Mouse (Mus musculus) forebrain, postnatal 0 days (tissue): ENCODE data around the gene Frat2. TPM values are rescaled to one million over a fixed set of nuclear protein-coding genes. Genes with fewer than 3 reads are reported as not detected.
A peak's percentile ranks its signal among the peaks of the same experiment; 100 is the strongest.

Experiments used
- ATAC-seq: fragments of 200-750 bp; cut with Nextera tagmentation; 2 replicates; pipeline ENCODE4 v1.8.0; 2017; ENCODE audit warnings: mild to moderate bottlenecking, moderate library complexity
- DNase-seq: peaks from one replicate; pipeline ENCODE4 v3.0.0-alpha.2; 2015
- H3K27ac ChIP-seq: fragments of 300-500 bp; sonication (generic); 2 replicates; pipeline ENCODE4 v1.5.1; 2014; ENCODE audit warnings: low read depth, mild to moderate bottlenecking, antibody characterized with exemption, low read length, moderate library complexity, mixed read lengths
- H3K27me3 ChIP-seq: fragments of 300-500 bp; sonication (generic); 2 replicates; pipeline ENCODE4 v1.6.1; 2014; ENCODE audit warnings: mild to moderate bottlenecking, low read length, mixed read lengths; ENCODE audit not compliant: insufficient read depth
- H3K36me3 ChIP-seq: fragments of 300-500 bp; sonication (generic); 2 replicates; pipeline ENCODE4 v1.6.1; 2014; ENCODE audit warnings: mild to moderate bottlenecking, moderate library complexity; ENCODE audit not compliant: insufficient read depth
- H3K4me1 ChIP-seq: fragments of 300-500 bp; sonication (generic); 2 replicates; pipeline ENCODE4 v1.6.1; 2014; ENCODE audit warnings: antibody characterized with exemption; ENCODE audit not compliant: insufficient read depth
- H3K4me2 ChIP-seq: fragments of 300-500 bp; sonication (generic); 2 replicates; pipeline ENCODE4 v1.6.1; 2014; ENCODE audit warnings: low read depth, mild to moderate bottlenecking, moderate library complexity
- H3K4me3 ChIP-seq: fragments of 300-500 bp; sonication (generic); 2 replicates; pipeline ENCODE4 v1.5.1; 2014; ENCODE audit warnings: low read depth, low read length, mixed read lengths
- H3K9ac ChIP-seq: fragments of 300-500 bp; sonication (generic); 2 replicates; pipeline ENCODE4 v1.6.1; 2014; ENCODE audit warnings: mild to moderate bottlenecking
- H3K9me3 ChIP-seq: fragments of 300-500 bp; sonication (generic); 2 replicates; pipeline ENCODE4 v1.6.1; 2016; ENCODE audit warnings: low read length
- CTCF ChIP-seq: sonication (generic); IDR thresholded peaks from 2 replicates; pipeline ENCODE4 v1.5.1; 2016; ENCODE audit warnings: antibody characterized with exemption, control low read depth, low read depth
- WGBS: fragments of 180-500 bp; shearing (Covaris S2); extraction: QIAGEN DNeasy Blood & Tissue Kit; methylation state at CpG from one replicate; pipeline ENCODE4 v1.1.7; 2014; 5-methylcytosine and 5-hydroxymethylcytosine counted together
- polyA plus RNA-seq: library from polyadenylated mRNA; unstranded; fragments of >200 nt; fragmentation: Nextera tagmentation; extraction: Ambion mirVana; gene quantifications from 2 replicates; pipeline ENCODE4 v1.2.1, GENCODE M21; 2015
- total RNA-seq: library from RNA; depleted of rRNA; stranded (reverse); fragments of >200 nt; gene quantifications from 2 replicates; pipeline ENCODE4 v1.2.3, GENCODE M21; 2014; rRNA removed

The Frat2 gene
- total RNA-seq (14.4 and 22.4 TPM in 2 replicates), polyA plus RNA-seq (14.8 and 15.5 TPM in 2 replicates)

GRCm38 (mm10) chr19:41847992-41848851 lies at the start of gene Frat2:
Gene Frat2, minus strand, starts transcription at chr19:41848132.
- Histone ChIP-seq H3K9me3 (no peaks in the 10 kb centered on the region), H3K27ac (peak within 1 kb of the TSS; percentile 95), H3K9ac (peak within 1 kb of the TSS; percentile 77), H3K4me1 (0 out of 2 replicates have a peak, but pooled peaks cover 6% of the 10 kb centered on the region), H3K27me3 (no peaks in the 10 kb centered on the region), H3K4me2 (peak within 1 kb of the TSS; percentile 91), H3K4me3 (peak within 1 kb of the TSS; percentile 77), H3K36me3 (no peaks in the 10 kb centered on the region)
- DNase-seq (peak; percentile 96), ATAC-seq (peak; percentile 95)
- under 1% methylated on average over 72 of the region's 72 CpGs for WGBS
- TF ChIP-seq CTCF, result no peak

DNA sequence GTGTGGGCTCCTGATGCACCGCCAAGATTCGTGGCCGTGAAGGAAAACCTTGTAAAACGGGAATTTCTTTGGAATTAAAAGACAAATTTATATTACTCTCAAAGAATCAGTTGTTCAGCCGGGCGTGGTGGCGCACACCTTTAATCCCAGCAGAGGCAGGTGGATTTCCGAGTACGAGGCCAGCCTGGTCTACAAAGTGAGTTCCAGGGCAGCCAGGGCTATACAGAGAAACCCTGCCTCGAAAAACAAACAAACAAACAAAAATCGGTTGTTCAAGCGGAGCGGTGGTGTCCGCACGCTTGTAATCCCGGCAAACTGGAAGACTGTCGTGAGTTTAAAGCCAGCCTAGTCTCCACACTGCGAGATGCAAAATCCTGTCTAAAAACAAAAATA lies 48.4 kb upstream of the Frat2 start:
- Histone ChIP-seq H3K36me3 (peaks cover under 1% of the 10 kb centered on the region; the same call in 1 of the 2 replicates), H3K27ac (no peak overlapping the region), H3K9me3 (no peaks in the 10 kb centered on the region), H3K27me3 (no peaks in the 10 kb centered on the region), H3K4me3 (peak overlapping the region; percentile 69), H3K4me2 (peak overlapping the region; percentile 88), H3K9ac (peak overlapping the region; percentile 35; the same call in 1 of the 2 replicates), H3K4me1 (peaks cover 6% of the 10 kb centered on the region; the same call in 1 of the 2 replicates)
- ATAC-seq, result peak; percentile 40
- no peak for DNase-seq
- WGBS, result 15% methylated on average over 18 of the region's 18 CpGs
- TF ChIP-seq CTCF, result no peak

DNA sequence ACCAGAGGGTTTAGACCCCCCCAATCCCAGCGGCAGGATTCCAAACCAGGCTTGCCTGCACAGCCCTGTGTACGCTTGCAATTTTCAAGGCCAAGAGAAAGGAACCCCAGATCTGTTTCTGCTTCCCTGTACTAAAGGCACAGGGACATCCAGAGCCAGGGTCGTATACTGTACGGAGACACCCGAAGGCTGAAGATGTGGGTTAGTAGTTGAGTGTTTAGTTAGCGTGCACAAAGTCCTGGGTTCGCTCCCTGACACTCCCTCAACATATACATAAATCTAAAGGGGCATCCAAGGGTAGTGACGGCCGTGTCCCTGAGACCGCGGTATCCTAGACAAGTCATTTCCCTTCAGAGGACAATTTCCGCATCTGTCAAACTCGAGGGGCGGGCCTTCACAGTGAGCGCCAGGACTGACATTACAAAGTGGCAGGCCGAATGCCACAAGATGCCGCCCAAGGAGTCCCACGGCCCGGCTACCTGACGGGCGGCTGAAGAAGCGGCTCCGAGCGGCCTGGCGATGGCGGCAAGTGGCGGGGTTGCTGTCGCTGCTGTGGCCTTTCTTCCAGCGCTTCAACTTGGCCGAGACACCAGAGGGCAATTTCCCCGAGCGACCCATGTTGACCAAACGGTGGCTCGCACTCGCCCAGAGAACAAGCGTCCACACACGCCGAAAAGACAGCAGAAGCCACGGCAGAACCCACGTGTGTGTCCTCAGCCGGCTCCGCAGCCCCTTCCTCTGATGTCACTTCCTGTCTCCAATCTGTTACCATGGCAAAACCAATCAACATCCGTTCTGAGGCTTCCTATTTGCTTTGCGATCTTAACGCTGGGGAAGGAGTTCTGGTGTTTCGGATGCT lies 47.8 kb upstream of the Frat2 start, which contains the start of gene Rrp12:
Gene Rrp12 (minus strand): TSS at position 714 of the 859 bp plus-strand sequence.
- WGBS, result 3% methylated on average over 46 of the region's 46 CpGs
- peak; percentile 94 for DNase-seq
- Histone ChIP-seq H3K36me3 (peaks cover 7% of the 10 kb centered on the region), H3K4me3 (peak within 1 kb of the TSS; percentile 69), H3K27me3 (no peaks in the 10 kb centered on the region), H3K9ac (peak within 1 kb of the TSS; percentile 56), H3K27ac (0 out of 2 replicates have a peak within 1 kb of the TSS, but pooled peaks have one; percentile 46), H3K9me3 (no peaks in the 10 kb centered on the region), H3K4me1 (peaks cover 6% of the 10 kb centered on the region; the same call in 1 of the 2 replicates), H3K4me2 (peak within 1 kb of the TSS; percentile 88)
- peak; percentile 99 for ATAC-seq
- no peak for TF ChIP-seq CTCF

- no peaks in the 10 kb centered on the region for H3K9me3 ChIP-seq
- TF ChIP-seq CTCF, result no peak
- H3K4me2 ChIP-seq, result peak overlapping the region; percentile 88
- no peak overlapping the region for H3K9ac ChIP-seq
- WGBS, result 52% methylated on average over 7 of the region's 7 CpGs
- DNase-seq (no peak), ATAC-seq (no peak)
- peaks cover 6% of the 10 kb centered on the region; the same call in 1 of the 2 replicates for H3K4me1 ChIP-seq
- H3K36me3 ChIP-seq, result peaks cover 14% of the 10 kb centered on the region
- H3K27me3 ChIP-seq, result no peaks in the 10 kb centered on the region
- H3K27ac ChIP-seq, result no peak overlapping the region
- H3K4me3 ChIP-seq, result peak overlapping the region; percentile 69
Measured at GRCm38 (mm10) chr19:41894959-41895358, 47.0 kb upstream of the Frat2 start.

DNA sequence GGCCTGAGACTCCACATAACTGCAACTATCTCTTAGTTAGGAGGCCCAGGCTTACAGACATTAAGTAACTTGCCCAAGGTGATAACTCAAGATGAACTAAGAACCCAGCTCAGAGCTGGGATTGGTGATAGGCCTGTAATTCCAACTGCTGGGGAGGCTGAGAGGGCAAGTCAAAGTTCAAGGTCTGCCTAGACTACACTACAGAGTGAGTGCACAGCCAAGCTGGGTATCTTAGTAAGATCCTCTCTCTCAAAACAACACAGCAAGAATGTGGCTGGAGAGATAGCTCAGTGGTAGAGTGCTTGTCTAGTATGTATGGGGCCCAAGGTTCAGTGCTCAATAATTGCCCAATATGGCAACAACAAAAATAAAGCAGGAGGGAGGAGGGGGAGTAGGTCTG lies 40.3 kb upstream of the Frat2 start:
- H3K27me3 ChIP-seq, result no peaks in the 10 kb centered on the region
- H3K9ac ChIP-seq, result no peak overlapping the region
- ATAC-seq (no peak), DNase-seq (no peak)
- H3K4me3 ChIP-seq, result no peak overlapping the region
- TF ChIP-seq CTCF, result no peak
- peaks cover 77% of the 10 kb centered on the region for H3K36me3 ChIP-seq
- H3K4me1 ChIP-seq, result no peaks in the 10 kb centered on the region
- H3K27ac ChIP-seq, result no peak overlapping the region
- H3K4me2 ChIP-seq, result no peak overlapping the region
- no peaks in the 10 kb centered on the region for H3K9me3 ChIP-seq

DNA sequence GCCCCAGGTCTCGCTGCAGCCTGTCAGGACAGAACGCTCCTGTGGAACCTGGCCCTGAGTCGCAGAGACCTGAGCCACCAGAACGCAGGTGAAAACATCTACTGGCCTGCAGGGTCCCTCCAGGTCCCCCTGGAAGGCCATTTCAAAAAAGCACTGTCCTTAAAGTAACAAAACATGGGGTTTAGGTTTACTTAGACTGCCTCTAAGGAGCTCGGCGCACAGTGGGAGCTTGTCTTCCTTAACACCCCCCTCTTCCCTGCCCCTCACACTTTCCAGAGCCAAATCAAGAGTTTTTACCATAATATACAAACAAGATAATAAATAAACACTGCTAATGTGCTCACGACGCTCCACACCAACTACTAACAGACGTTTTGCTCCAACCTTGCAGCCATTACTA lies 36.0 kb upstream of the Frat2 start:
- Histone ChIP-seq H3K9me3 (no peaks in the 10 kb centered on the region), H3K9ac (no peak overlapping the region), H3K27me3 (no peaks in the 10 kb centered on the region), H3K36me3 (peaks cover 84% of the 10 kb centered on the region), H3K4me3 (no peak overlapping the region), H3K4me2 (no peak overlapping the region), H3K4me1 (no peaks in the 10 kb centered on the region), H3K27ac (no peak overlapping the region)
- ATAC-seq, result no peak
- no peak for TF ChIP-seq CTCF
- 97% methylated on average over 9 of the region's 9 CpGs for WGBS
- DNase-seq, result no peak
